Mouse (Mus musculus): ENCODE measurements around the gene Csrnp1. TPM values are rescaled to one million over a fixed set of nuclear protein-coding genes. Genes with fewer than 3 reads are reported as not detected.
A peak's percentile ranks its signal among the peaks of the same experiment; 100 is the strongest.

Gene Csrnp1
- polyA plus RNA-seq, 1 experiment from 2014 or later = 1.5 TPM

GRCm38 (mm10) chr9:119972166-119972565 lies 12.3 kb downstream of the Csrnp1 start:
- H3K9me3 ChIP-seq (ENCODE audit: control insufficient read depth, low read length) = no peaks in the 10 kb centered on the region

DNA sequence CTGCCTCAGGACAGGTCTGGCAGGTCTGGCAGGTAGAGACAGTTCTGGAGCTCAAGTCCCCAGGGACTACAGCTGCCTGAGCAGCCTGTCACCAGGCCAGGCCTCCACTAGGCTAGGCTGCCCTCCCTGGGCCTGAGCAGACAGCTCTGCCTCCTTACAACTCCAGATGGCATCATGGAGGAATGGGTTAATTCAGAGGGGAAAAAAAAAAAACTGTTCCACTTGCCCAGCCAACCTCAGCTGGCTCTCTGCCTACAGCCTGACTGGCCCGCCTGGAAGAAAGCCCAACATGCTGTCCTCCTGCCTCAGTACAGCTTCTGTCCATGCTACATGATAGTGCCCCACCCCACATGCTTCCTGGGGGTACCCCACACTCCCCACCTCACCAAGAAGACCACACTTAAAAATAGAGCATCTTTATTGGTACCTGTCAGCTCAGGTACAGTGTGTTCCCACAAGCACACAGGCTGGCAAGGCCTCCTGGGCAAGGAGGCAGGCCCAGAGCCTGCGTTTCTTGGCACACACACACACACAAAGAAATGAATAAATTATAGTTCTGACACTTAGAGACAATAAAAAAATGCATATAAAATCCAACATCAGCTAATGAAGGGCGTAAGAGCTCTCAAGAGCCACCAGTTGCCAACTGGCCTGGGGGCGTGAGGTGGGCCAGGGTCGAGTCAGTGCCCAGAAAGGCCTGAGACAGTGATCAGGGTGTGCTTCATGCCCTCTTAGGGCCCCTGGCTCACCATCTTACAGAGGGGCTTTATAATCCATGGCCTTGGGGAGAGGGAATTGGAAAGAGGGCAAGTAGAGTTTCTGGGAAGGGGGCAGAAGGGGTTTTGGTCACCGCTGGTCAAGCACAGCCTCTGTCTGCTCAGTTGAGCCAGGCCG lies 13.4 kb downstream of the Csrnp1 start:
- 88% methylated on average over 7 of the region's 7 CpGs for WGBS
- DNase-seq (ENCODE audit: low spot score) (no peak), ATAC-seq (ENCODE audit: insufficient number of reproducible peaks, low FRiP score, low TSS enrichment, low read depth) (no peak)

More at GRCm38 (mm10) chr9:119972166-119972565, 12.3 kb downstream of the Csrnp1 start:
- Histone ChIP-seq H3K4me2 (ENCODE audit: low read depth, severe bottlenecking) (no peak overlapping the region), H3K36me3 (ENCODE audit: control insufficient read depth, insufficient read depth, low read length) (peaks cover 14% of the 10 kb centered on the region), H3K27ac (replicated peaks; ENCODE audit: low read depth, low read length) (no peak overlapping the region), H3K4me1 (ENCODE audit: control insufficient read depth, insufficient read depth, low read length) (peaks cover 7% of the 10 kb centered on the region), H3K4me3 (ENCODE audit: low read depth, low read length) (no peak overlapping the region), H3K27me3 (ENCODE audit: control insufficient read depth, insufficient read depth, low read length) (no peaks in the 10 kb centered on the region), H3K9ac (ENCODE audit: low read length) (no peak overlapping the region)
- 97% methylated on average over 10 of the region's 10 CpGs for whole genome bisulfite sequencing
- DNase-seq (ENCODE audit: low spot score) = no peak
- no peak for ATAC-seq (ENCODE audit: insufficient number of reproducible peaks, low FRiP score, low TSS enrichment, low read depth)

GRCm38 (mm10) chr9:119970221-119970620 lies 14.2 kb downstream of the Csrnp1 start:
- no peaks in the 10 kb centered on the region for H3K9me3 ChIP-seq (ENCODE audit: control insufficient read depth, low read length)
- H3K9ac ChIP-seq (ENCODE audit: low read length) = no peak overlapping the region; the same call in 1 of the 2 replicates
- WGBS = 34% methylated on average over 6 of the region's 6 CpGs
- H3K36me3 ChIP-seq (ENCODE audit: control insufficient read depth, insufficient read depth, low read length) = peaks cover 14% of the 10 kb centered on the region
- H3K4me3 ChIP-seq (ENCODE audit: low read depth, low read length) = no peak overlapping the region
- no peaks in the 10 kb centered on the region for H3K27me3 ChIP-seq (ENCODE audit: control insufficient read depth, insufficient read depth, low read length)
- DNase-seq (ENCODE audit: low spot score) = peak; percentile 65
- H3K27ac ChIP-seq (replicated peaks; ENCODE audit: low read depth, low read length) = no peak overlapping the region
- no peaks in the 10 kb centered on the region for H3K4me1 ChIP-seq (ENCODE audit: control insufficient read depth, insufficient read depth, low read length)
- no peak overlapping the region for H3K4me2 ChIP-seq (ENCODE audit: low read depth, severe bottlenecking)
- ATAC-seq (ENCODE audit: insufficient number of reproducible peaks, low FRiP score, low TSS enrichment, low read depth) = no peak

More for the DNA sequence above, 13.4 kb downstream of the Csrnp1 start:
- Histone ChIP-seq H3K27ac (replicated peaks; ENCODE audit: low read depth, low read length) (no peak overlapping the region), H3K4me3 (ENCODE audit: low read depth, low read length) (no peak overlapping the region), H3K27me3 (ENCODE audit: control insufficient read depth, insufficient read depth, low read length) (no peaks in the 10 kb centered on the region), H3K9me3 (ENCODE audit: control insufficient read depth, low read length) (no peaks in the 10 kb centered on the region), H3K36me3 (ENCODE audit: control insufficient read depth, insufficient read depth, low read length) (peaks cover 14% of the 10 kb centered on the region), H3K4me1 (ENCODE audit: control insufficient read depth, insufficient read depth, low read length) (no peaks in the 10 kb centered on the region), H3K9ac (ENCODE audit: low read length) (no peak overlapping the region; the same call in 1 of the 2 replicates), H3K4me2 (ENCODE audit: low read depth, severe bottlenecking) (no peak overlapping the region)

GRCm38 (mm10) chr9:119969811-119970210 lies 14.6 kb downstream of the Csrnp1 start:
- H3K36me3 ChIP-seq (ENCODE audit: control insufficient read depth, insufficient read depth, low read length) = peaks cover 14% of the 10 kb centered on the region
- no peak overlapping the region for H3K27ac ChIP-seq (replicated peaks; ENCODE audit: low read depth, low read length)
- H3K4me3 ChIP-seq (ENCODE audit: low read depth, low read length) = no peak overlapping the region
- no peak overlapping the region for H3K4me2 ChIP-seq (ENCODE audit: low read depth, severe bottlenecking)
- DNase-seq (ENCODE audit: low spot score) (no peak), ATAC-seq (ENCODE audit: insufficient number of reproducible peaks, low FRiP score, low TSS enrichment, low read depth) (no peak)
- no peak overlapping the region for H3K9ac ChIP-seq (ENCODE audit: low read length)
- H3K27me3 ChIP-seq (ENCODE audit: control insufficient read depth, insufficient read depth, low read length) = no peaks in the 10 kb centered on the region
- no peaks in the 10 kb centered on the region for H3K4me1 ChIP-seq (ENCODE audit: control insufficient read depth, insufficient read depth, low read length)
- H3K9me3 ChIP-seq (ENCODE audit: control insufficient read depth, low read length) = no peaks in the 10 kb centered on the region
- WGBS = 79% methylated on average over 7 of the region's 7 CpGs

DNA sequence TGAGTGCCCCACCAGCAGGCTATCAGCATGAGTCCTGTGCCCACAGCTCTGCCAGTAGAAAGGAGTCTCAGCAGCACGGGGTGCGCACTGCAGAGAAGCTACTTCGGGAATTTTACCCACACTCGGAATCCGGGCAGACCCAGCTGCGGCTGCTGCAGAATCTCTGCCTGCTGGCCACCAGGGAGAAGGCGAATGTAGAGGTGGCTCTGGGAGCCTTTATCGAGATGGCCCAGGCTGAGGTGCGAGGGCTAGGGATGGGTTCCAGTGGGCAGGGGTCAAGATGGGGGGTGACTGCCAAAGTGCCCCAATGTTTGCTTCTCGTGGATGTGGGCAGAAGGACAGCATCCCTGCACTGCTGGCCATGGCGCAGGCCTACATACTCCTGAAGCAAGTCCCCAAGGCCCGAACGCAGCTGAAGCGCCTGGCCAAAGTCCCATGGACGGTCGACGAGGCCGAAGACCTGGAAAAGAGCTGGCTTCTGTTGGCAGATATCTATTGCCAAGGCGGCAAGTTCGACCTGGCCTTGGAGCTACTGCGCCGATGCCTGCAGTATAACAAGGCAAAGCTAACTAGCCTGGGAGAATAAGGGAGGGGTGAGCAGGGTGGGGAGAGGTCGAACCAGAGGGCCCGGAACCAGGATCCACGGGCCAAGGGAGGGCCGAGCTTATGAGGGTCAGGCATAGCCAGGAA lies 18.1 kb downstream of the Csrnp1 start:
- H3K9me3 ChIP-seq (ENCODE audit: control insufficient read depth, low read length) = no peaks in the 10 kb centered on the region
- H3K4me3 ChIP-seq (ENCODE audit: low read depth, low read length) = no peak overlapping the region
- H3K4me2 ChIP-seq (ENCODE audit: low read depth, severe bottlenecking) = no peak overlapping the region
- no peak overlapping the region for H3K9ac ChIP-seq (ENCODE audit: low read length)
- no peak for DNase-seq (ENCODE audit: low spot score)
- H3K4me1 ChIP-seq (ENCODE audit: control insufficient read depth, insufficient read depth, low read length) = peaks cover 5% of the 10 kb centered on the region; the same call in 1 of the 2 replicates
- no peak overlapping the region for H3K27ac ChIP-seq (replicated peaks; ENCODE audit: low read depth, low read length)
- H3K27me3 ChIP-seq (ENCODE audit: control insufficient read depth, insufficient read depth, low read length) = no peaks in the 10 kb centered on the region
- H3K36me3 ChIP-seq (ENCODE audit: control insufficient read depth, insufficient read depth, low read length) = no peaks in the 10 kb centered on the region
- no peak for ATAC-seq (ENCODE audit: insufficient number of reproducible peaks, low FRiP score, low TSS enrichment, low read depth)
- 87% methylated on average over 26 of the region's 26 CpGs for WGBS

DNA sequence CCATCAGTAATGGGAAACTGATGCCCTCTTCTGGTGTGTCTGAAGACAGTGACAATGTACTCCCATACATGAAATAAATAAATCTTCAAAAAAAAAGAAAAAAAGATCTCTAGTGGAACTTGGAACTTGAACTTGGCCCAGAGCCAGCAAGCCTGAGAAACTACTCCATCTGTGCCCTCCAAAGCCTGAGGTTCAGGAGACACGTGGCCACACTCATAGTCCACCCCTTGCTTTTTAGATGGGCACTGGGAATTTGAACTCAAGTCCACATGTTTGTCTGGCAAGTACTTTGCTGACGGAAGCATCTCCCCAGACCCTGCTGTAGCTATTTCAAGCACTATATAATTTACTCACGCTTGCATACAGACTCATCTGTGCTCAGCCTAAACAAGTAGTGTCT lies 19.3 kb downstream of the Csrnp1 start:
- no peaks in the 10 kb centered on the region for H3K9me3 ChIP-seq (ENCODE audit: control insufficient read depth, low read length)
- H3K27ac ChIP-seq (replicated peaks; ENCODE audit: low read depth, low read length) = no peak overlapping the region
- H3K27me3 ChIP-seq (ENCODE audit: control insufficient read depth, insufficient read depth, low read length) = no peaks in the 10 kb centered on the region
- ATAC-seq (ENCODE audit: insufficient number of reproducible peaks, low FRiP score, low TSS enrichment, low read depth) (no peak), DNase-seq (ENCODE audit: low spot score) (no peak)
- WGBS = 83% methylated on average over 3 of the region's 3 CpGs
- no peak overlapping the region for H3K4me2 ChIP-seq (ENCODE audit: low read depth, severe bottlenecking)
- H3K9ac ChIP-seq (ENCODE audit: low read length) = no peak overlapping the region
- no peak overlapping the region for H3K4me3 ChIP-seq (ENCODE audit: low read depth, low read length)
- peaks cover 5% of the 10 kb centered on the region; the same call in 1 of the 2 replicates for H3K4me1 ChIP-seq (ENCODE audit: control insufficient read depth, insufficient read depth, low read length)
- H3K36me3 ChIP-seq (ENCODE audit: control insufficient read depth, insufficient read depth, low read length) = no peaks in the 10 kb centered on the region

DNA sequence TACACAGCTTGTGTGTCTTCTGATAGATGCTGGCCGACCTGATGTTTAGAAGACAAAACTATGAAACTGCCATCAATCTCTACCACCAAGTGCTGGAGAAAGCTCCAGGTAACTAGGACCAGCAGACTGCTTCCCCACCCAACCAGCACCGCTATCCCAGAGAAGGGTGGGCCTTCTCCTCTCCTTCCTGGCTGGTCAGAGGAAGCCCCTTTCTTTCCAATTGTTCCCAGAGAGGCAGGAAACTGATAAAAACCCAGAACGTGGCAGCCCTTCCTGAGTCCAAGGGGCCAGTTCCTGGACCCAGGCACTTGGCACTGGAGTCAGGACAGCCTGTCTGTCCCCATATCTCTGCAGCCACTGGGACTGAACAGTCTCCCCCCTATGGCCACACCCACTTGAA lies 20.3 kb downstream of the Csrnp1 start:
- H3K27ac ChIP-seq (replicated peaks; ENCODE audit: low read depth, low read length) = no peak overlapping the region
- no peak overlapping the region for H3K9ac ChIP-seq (ENCODE audit: low read length)
- H3K9me3 ChIP-seq (ENCODE audit: control insufficient read depth, low read length) = no peaks in the 10 kb centered on the region
- H3K4me3 ChIP-seq (ENCODE audit: low read depth, low read length) = no peak overlapping the region
- H3K4me2 ChIP-seq (ENCODE audit: low read depth, severe bottlenecking) = no peak overlapping the region
- WGBS = 67% methylated on average over 3 of the region's 3 CpGs
- H3K36me3 ChIP-seq (ENCODE audit: control insufficient read depth, insufficient read depth, low read length) = no peaks in the 10 kb centered on the region
- no peak for DNase-seq (ENCODE audit: low spot score)
- H3K4me1 ChIP-seq (ENCODE audit: control insufficient read depth, insufficient read depth, low read length) = peaks cover 5% of the 10 kb centered on the region; the same call in 1 of the 2 replicates
- no peak for ATAC-seq (ENCODE audit: insufficient number of reproducible peaks, low FRiP score, low TSS enrichment, low read depth)
- H3K27me3 ChIP-seq (ENCODE audit: control insufficient read depth, insufficient read depth, low read length) = no peaks in the 10 kb centered on the region

DNA sequence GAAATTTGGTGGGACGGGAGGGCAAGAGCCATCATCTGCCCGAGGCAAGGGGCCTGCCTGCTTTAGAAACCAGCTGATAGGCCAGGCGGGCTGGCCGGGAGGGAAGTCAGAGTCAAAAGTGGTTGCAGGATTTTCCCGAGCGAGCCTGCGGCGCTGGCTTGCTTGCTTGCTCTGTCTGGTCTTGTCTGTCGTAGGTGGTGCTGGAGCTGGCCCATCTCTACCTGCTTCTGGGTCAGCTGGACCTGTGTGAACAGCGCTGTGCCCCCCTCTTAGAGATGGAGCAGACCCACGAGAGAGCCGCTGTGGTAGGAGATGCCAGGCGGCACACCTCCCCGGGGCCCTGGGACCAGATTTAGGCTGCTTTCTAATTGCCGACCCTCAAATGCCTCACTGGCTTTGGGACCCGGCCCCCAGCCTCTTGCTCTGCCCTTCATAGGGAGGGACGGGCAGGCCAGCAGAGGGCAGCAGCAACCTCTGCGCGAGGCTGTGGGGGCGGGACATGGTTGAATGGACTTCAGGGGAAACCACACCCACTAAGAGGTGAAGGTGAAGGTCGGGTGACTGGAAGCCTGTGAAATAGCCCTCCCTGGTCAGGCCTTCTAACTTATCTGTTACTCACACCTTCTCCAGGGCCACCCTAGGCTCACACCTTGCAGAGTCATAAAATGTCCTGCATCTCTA lies 21.3 kb downstream of the Csrnp1 start:
- Histone ChIP-seq H3K4me1 (ENCODE audit: control insufficient read depth, insufficient read depth, low read length) (peaks cover 5% of the 10 kb centered on the region; the same call in 1 of the 2 replicates), H3K27me3 (ENCODE audit: control insufficient read depth, insufficient read depth, low read length) (no peaks in the 10 kb centered on the region), H3K36me3 (ENCODE audit: control insufficient read depth, insufficient read depth, low read length) (no peaks in the 10 kb centered on the region), H3K4me2 (ENCODE audit: low read depth, severe bottlenecking) (peak overlapping the region; percentile 26), H3K9me3 (ENCODE audit: control insufficient read depth, low read length) (no peaks in the 10 kb centered on the region), H3K9ac (ENCODE audit: low read length) (peak overlapping the region; percentile 27; the same call in 1 of the 2 replicates), H3K4me3 (ENCODE audit: low read depth, low read length) (no peak overlapping the region), H3K27ac (replicated peaks; ENCODE audit: low read depth, low read length) (no peak overlapping the region)
- ATAC-seq (ENCODE audit: insufficient number of reproducible peaks, low FRiP score, low TSS enrichment, low read depth) = peak; percentile 79; the same call in 1 of the 2 replicates
- WGBS = 10% methylated on average over 21 of the region's 21 CpGs
- peak; percentile 90 for DNase-seq (ENCODE audit: low spot score)

Measured in limb, embryonic 11.5 days (tissue).